Mouse (Mus musculus) hindbrain, embryonic 13.5 days (tissue): ENCODE data around the gene Faf1. TPM values are rescaled to one million over a fixed set of nuclear protein-coding genes. Genes with fewer than 3 reads are reported as not detected.

Experiments used
- ATAC-seq: fragments of 200-750 bp; cut with Nextera tagmentation; 2 replicates; pipeline ENCODE4 v1.8.0; 2017; ENCODE audit warnings: moderate TSS enrichment; ENCODE audit not compliant: low FRiP score
- H3K27ac ChIP-seq: fragments of 300-500 bp; sonication (generic); 2 replicates; pipeline ENCODE4 v1.5.1; 2015; ENCODE audit warnings: inconsistent platforms, mild to moderate bottlenecking, moderate library complexity
- H3K27me3 ChIP-seq: fragments of 300-500 bp; sonication (generic); 2 replicates; pipeline ENCODE4 v1.6.1; 2015; ENCODE audit warnings: mild to moderate bottlenecking, inconsistent platforms
- H3K36me3 ChIP-seq: fragments of 300-500 bp; sonication (generic); 2 replicates; pipeline ENCODE4 v1.6.1; 2015; ENCODE audit warnings: mild to moderate bottlenecking, inconsistent platforms
- H3K4me1 ChIP-seq: fragments of 300-500 bp; sonication (generic); replicated peaks from 2 replicates; pipeline ENCODE4 v1.6.1; 2015; ENCODE audit warnings: inconsistent platforms
- H3K4me2 ChIP-seq: fragments of 300-500 bp; sonication (generic); 2 replicates; pipeline ENCODE4 v1.6.1; 2015; ENCODE audit warnings: inconsistent platforms, mild to moderate bottlenecking, moderate library complexity
- H3K4me3 ChIP-seq: fragments of 300-500 bp; sonication (generic); 2 replicates; pipeline ENCODE4 v1.5.1; 2015; ENCODE audit warnings: mild to moderate bottlenecking, inconsistent platforms
- H3K9ac ChIP-seq: fragments of 300-500 bp; sonication (generic); 2 replicates; pipeline ENCODE4 v1.6.1; 2015; ENCODE audit warnings: mild to moderate bottlenecking, inconsistent platforms
- H3K9me3 ChIP-seq: fragments of 300-500 bp; sonication (generic); 2 replicates; pipeline ENCODE4 v1.6.1; 2016; ENCODE audit warnings: inconsistent platforms
- WGBS: fragments of 180-500 bp; shearing (Covaris S2); methylation state at CpG from one replicate; pipeline ENCODE4 v1.1.7; 2015; 5-methylcytosine and 5-hydroxymethylcytosine counted together
- polyA plus RNA-seq: library from polyadenylated mRNA; unstranded; fragments of >200 nt; fragmentation: Nextera tagmentation; extraction: Ambion mirVana; gene quantifications from 2 replicates; pipeline ENCODE4 v1.2.1, GENCODE M21; 2015

The Faf1 gene
- polyA plus RNA-seq, 1 experiment from 2014 or later, result 32.6 TPM

- no peaks in the 10 kb centered on the region for H3K4me1 ChIP-seq
- 80% methylated on average over 5 of the region's 5 CpGs for WGBS
- ATAC-seq, result no peak
Measured at GRCm38 (mm10) chr4:109963570-109964279, 287.3 kb downstream of the Faf1 start.

GRCm38 (mm10) chr4:109969561-109969960 is 293.2 kb downstream of the Faf1 start:
- no peak overlapping the region for H3K4me3 ChIP-seq
- H3K4me2 ChIP-seq, result no peak overlapping the region
- WGBS, result 88% methylated on average over 5 of the region's 5 CpGs
- H3K36me3 ChIP-seq, result no peaks in the 10 kb centered on the region; the same call in 1 of the 2 replicates
- no peak overlapping the region for H3K9ac ChIP-seq
- H3K27ac ChIP-seq, result no peak overlapping the region
- peaks cover 62% of the 10 kb centered on the region for H3K27me3 ChIP-seq
- H3K4me1 ChIP-seq, result peaks cover 5% of the 10 kb centered on the region
- no peak for ATAC-seq
- no peaks in the 10 kb centered on the region for H3K9me3 ChIP-seq

More at GRCm38 (mm10) chr4:109963570-109964279, 287.3 kb downstream of the Faf1 start:
- H3K9me3 ChIP-seq, result no peaks in the 10 kb centered on the region
- no peak overlapping the region for H3K27ac ChIP-seq
- no peak overlapping the region for H3K9ac ChIP-seq
- H3K36me3 ChIP-seq, result peaks cover 20% of the 10 kb centered on the region; the same call in 1 of the 2 replicates
- no peak overlapping the region for H3K4me2 ChIP-seq
- peaks cover 4% of the 10 kb centered on the region; the same call in 1 of the 2 replicates for H3K27me3 ChIP-seq
- H3K4me3 ChIP-seq, result no peak overlapping the region

- H3K4me1 ChIP-seq, result peaks cover 26% of the 10 kb centered on the region
- H3K27me3 ChIP-seq, result peaks cover 100% of the 10 kb centered on the region
- WGBS, result 2% methylated on average over 20 of the region's 20 CpGs
- H3K4me3 ChIP-seq, result no peak overlapping the region
- H3K9ac ChIP-seq, result no peak overlapping the region
- ATAC-seq, result no peak
- H3K36me3 ChIP-seq, result no peaks in the 10 kb centered on the region
- H3K4me2 ChIP-seq, result peak overlapping the region; percentile 25; the same call in 1 of the 2 replicates
- H3K27ac ChIP-seq, result no peak overlapping the region
- no peaks in the 10 kb centered on the region; the same call in 1 of the 2 replicates for H3K9me3 ChIP-seq
Measured at GRCm38 (mm10) chr4:109973991-109974654, 297.7 kb downstream of the Faf1 start.

- no peaks in the 10 kb centered on the region for H3K36me3 ChIP-seq
Measured at GRCm38 (mm10) chr4:109974655-109975380, 298.4 kb downstream of the Faf1 start.

GRCm38 (mm10) chr4:109975381-109976240 is 299.2 kb downstream of the Faf1 start:
- Histone ChIP-seq H3K27ac (no peak overlapping the region), H3K4me1 (peaks cover 33% of the 10 kb centered on the region), H3K36me3 (no peaks in the 10 kb centered on the region), H3K9me3 (no peaks in the 10 kb centered on the region; the same call in 1 of the 2 replicates), H3K27me3 (peaks cover 100% of the 10 kb centered on the region), H3K4me2 (no peak overlapping the region), H3K4me3 (no peak overlapping the region), H3K9ac (no peak overlapping the region)
- ATAC-seq, result no peak
- WGBS, result 9% methylated on average over 25 of the region's 25 CpGs

More at GRCm38 (mm10) chr4:109974655-109975380, 298.4 kb downstream of the Faf1 start:
- Histone ChIP-seq H3K9me3 (no peaks in the 10 kb centered on the region; the same call in 1 of the 2 replicates), H3K27me3 (peaks cover 100% of the 10 kb centered on the region), H3K9ac (no peak overlapping the region), H3K4me3 (no peak overlapping the region), H3K4me2 (peak overlapping the region; percentile 25; the same call in 1 of the 2 replicates), H3K27ac (no peak overlapping the region), H3K4me1 (peaks cover 29% of the 10 kb centered on the region)
- 3% methylated on average over 31 of the region's 33 CpGs for WGBS
- ATAC-seq, result no peak

- ATAC-seq, result no peak
- H3K4me1 ChIP-seq, result peaks cover 33% of the 10 kb centered on the region
- WGBS, result 1% methylated on average over 34 of the region's 34 CpGs
- H3K4me2 ChIP-seq, result no peak overlapping the region
- H3K27ac ChIP-seq, result no peak overlapping the region
- H3K9ac ChIP-seq, result no peak overlapping the region
- H3K9me3 ChIP-seq, result no peaks in the 10 kb centered on the region; the same call in 1 of the 2 replicates
- H3K36me3 ChIP-seq, result no peaks in the 10 kb centered on the region
- peaks cover 100% of the 10 kb centered on the region for H3K27me3 ChIP-seq
- no peak overlapping the region for H3K4me3 ChIP-seq
Measured at GRCm38 (mm10) chr4:109976273-109977147, 300.1 kb downstream of the Faf1 start.

GRCm38 (mm10) chr4:109977148-109978067 is 301.0 kb downstream of the Faf1 start, which contains the start of gene Dmrta2:
Dmrta2 (plus strand) TSS chr4:109978053.
- H3K4me1 ChIP-seq, result peaks cover 42% of the 10 kb centered on the region
- ATAC-seq, result peak; percentile 79
- peaks cover 100% of the 10 kb centered on the region for H3K27me3 ChIP-seq
- peak within 1 kb of the TSS; percentile 52 for H3K4me2 ChIP-seq
- peak within 1 kb of the TSS; percentile 33 for H3K4me3 ChIP-seq
- under 1% methylated on average over 64 of the region's 64 CpGs for WGBS
- H3K36me3 ChIP-seq, result no peaks in the 10 kb centered on the region
- H3K9ac ChIP-seq, result no peak within 1 kb of the TSS
- H3K27ac ChIP-seq, result no peak within 1 kb of the TSS
- no peaks in the 10 kb centered on the region; the same call in 1 of the 2 replicates for H3K9me3 ChIP-seq

GRCm38 (mm10) chr4:109978068-109978857 is 301.9 kb downstream of the Faf1 start:
- Histone ChIP-seq H3K9me3 (no peaks in the 10 kb centered on the region; the same call in 1 of the 2 replicates), H3K27me3 (peaks cover 98% of the 10 kb centered on the region), H3K27ac (no peak overlapping the region), H3K36me3 (no peaks in the 10 kb centered on the region), H3K9ac (no peak overlapping the region), H3K4me2 (peak overlapping the region; percentile 52), H3K4me1 (peaks cover 45% of the 10 kb centered on the region), H3K4me3 (peak overlapping the region; percentile 33)
- WGBS, result 0% methylated on average over 47 of the region's 56 CpGs
- peak; percentile 6; the same call in 1 of the 2 replicates for ATAC-seq

- peaks cover 51% of the 10 kb centered on the region for H3K4me1 ChIP-seq
- WGBS, result 1% methylated on average over 9 of the region's 9 CpGs
Measured at GRCm38 (mm10) chr4:109978858-109979340, 302.5 kb downstream of the Faf1 start.

More at GRCm38 (mm10) chr4:109978858-109979340, 302.5 kb downstream of the Faf1 start:
- Histone ChIP-seq H3K4me3 (0 out of 2 replicates have a peak overlapping the region, but pooled peaks have one; percentile 33), H3K36me3 (no peaks in the 10 kb centered on the region), H3K9ac (no peak overlapping the region), H3K27ac (no peak overlapping the region), H3K9me3 (no peaks in the 10 kb centered on the region; the same call in 1 of the 2 replicates), H3K4me2 (no peak overlapping the region), H3K27me3 (peaks cover 98% of the 10 kb centered on the region)
- no peak for ATAC-seq
